Mouse (Mus musculus) midbrain, embryonic 14.5 days (tissue): ENCODE measurements around the gene Lman2l. TPM values are rescaled to one million over a fixed set of nuclear protein-coding genes. Genes with fewer than 3 reads are reported as not detected.

Source experiments
- ATAC-seq: fragments of 200-750 bp; cut with Nextera tagmentation; 2 replicates; pipeline ENCODE4 v1.8.0; 2017; ENCODE audit warnings: moderate number of reproducible peaks, moderate library complexity; ENCODE audit not compliant: low FRiP score, low TSS enrichment
- DNase-seq: peaks from one replicate; pipeline ENCODE4 v3.0.0-alpha.2; 2015
- H3K27ac ChIP-seq: fragments of 300-500 bp; sonication (generic); replicated peaks from 2 replicates; pipeline ENCODE4 v1.5.1; 2014; ENCODE audit warnings: mild to moderate bottlenecking, low read depth, low read length, moderate library complexity
- H3K27me3 ChIP-seq: fragments of 300-500 bp; sonication (generic); 2 replicates; pipeline ENCODE4 v1.6.1; 2014; ENCODE audit warnings: low read length, control low read depth, mixed read lengths; ENCODE audit not compliant: control insufficient read depth, insufficient read depth
- H3K36me3 ChIP-seq: fragments of 300-500 bp; sonication (generic); 2 replicates; pipeline ENCODE4 v1.6.1; 2014; ENCODE audit warnings: low read length, control low read depth; ENCODE audit not compliant: control insufficient read depth, insufficient read depth
- H3K4me1 ChIP-seq: fragments of 300-500 bp; sonication (generic); 2 replicates; pipeline ENCODE4 v1.6.1; 2014; ENCODE audit warnings: mild to moderate bottlenecking, antibody characterized with exemption, low read length, control low read depth; ENCODE audit not compliant: control insufficient read depth, insufficient read depth
- H3K4me2 ChIP-seq: fragments of 300-500 bp; sonication (generic); 2 replicates; pipeline ENCODE4 v1.6.1; 2014; ENCODE audit warnings: mild to moderate bottlenecking, low read length, moderate library complexity
- H3K4me3 ChIP-seq: fragments of 300-500 bp; sonication (generic); replicated peaks from 2 replicates; pipeline ENCODE4 v1.5.1; 2014; ENCODE audit warnings: low read depth, low read length
- H3K9ac ChIP-seq: fragments of 300-500 bp; sonication (generic); replicated peaks from 2 replicates; pipeline ENCODE4 v1.6.1; 2014; ENCODE audit warnings: mild to moderate bottlenecking, low read length, moderate library complexity
- H3K9me3 ChIP-seq: fragments of 300-500 bp; sonication (generic); 2 replicates; pipeline ENCODE4 v1.6.1; 2016; ENCODE audit warnings: low read length, control low read depth, mixed read lengths; ENCODE audit not compliant: control insufficient read depth
- WGBS: fragments of 180-500 bp; shearing (Covaris S2); extraction: QIAGEN DNeasy Blood & Tissue Kit; methylation state at CpG from one replicate; pipeline ENCODE4 v1.1.7; 2014; 5-methylcytosine and 5-hydroxymethylcytosine counted together
- polyA plus RNA-seq: library from polyadenylated mRNA; unstranded; fragments of >200 nt; fragmentation: Nextera tagmentation; extraction: Ambion mirVana; gene quantifications from 2 replicates; pipeline ENCODE4 v1.2.1, GENCODE M21; 2014

The Lman2l gene
- polyA plus RNA-seq, 1 experiment from 2014 or later, result 42.7 TPM

DNA sequence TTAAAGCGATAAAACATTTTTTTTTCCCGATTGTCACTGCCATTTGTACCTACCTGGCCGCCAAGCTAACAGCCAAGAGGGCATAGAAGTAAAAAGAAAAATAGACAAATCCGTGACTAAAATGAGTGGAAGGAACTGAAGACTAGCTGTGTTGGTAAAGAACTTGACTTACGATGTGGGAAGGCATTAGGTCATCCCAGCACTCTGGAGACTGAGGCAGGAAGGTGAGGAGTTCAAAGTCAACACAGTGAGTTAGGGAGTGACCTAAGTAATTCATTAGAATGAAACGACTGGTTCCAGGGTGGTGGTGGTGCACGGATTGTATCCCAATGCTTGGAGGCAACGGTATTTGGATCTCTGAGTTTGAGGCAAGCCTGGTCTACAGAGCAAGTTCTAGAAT is 437 bp upstream of the Lman2l start:
- 0 out of 2 replicates have a peak overlapping the region, but pooled peaks have one; percentile 9 for H3K9ac ChIP-seq
- no peak; the same call in 1 of the 2 replicates for ATAC-seq
- peak overlapping the region; percentile 68 for H3K27ac ChIP-seq
- no peaks in the 10 kb centered on the region for H3K27me3 ChIP-seq
- peaks cover 10% of the 10 kb centered on the region; the same call in 1 of the 2 replicates for H3K4me1 ChIP-seq
- DNase-seq, result no peak
- 44% methylated on average over 8 of the region's 8 CpGs for WGBS
- H3K4me2 ChIP-seq, result peak overlapping the region; percentile 40
- peak overlapping the region; percentile 76 for H3K4me3 ChIP-seq
- H3K9me3 ChIP-seq, result no peaks in the 10 kb centered on the region
- H3K36me3 ChIP-seq, result peaks cover 13% of the 10 kb centered on the region

DNA sequence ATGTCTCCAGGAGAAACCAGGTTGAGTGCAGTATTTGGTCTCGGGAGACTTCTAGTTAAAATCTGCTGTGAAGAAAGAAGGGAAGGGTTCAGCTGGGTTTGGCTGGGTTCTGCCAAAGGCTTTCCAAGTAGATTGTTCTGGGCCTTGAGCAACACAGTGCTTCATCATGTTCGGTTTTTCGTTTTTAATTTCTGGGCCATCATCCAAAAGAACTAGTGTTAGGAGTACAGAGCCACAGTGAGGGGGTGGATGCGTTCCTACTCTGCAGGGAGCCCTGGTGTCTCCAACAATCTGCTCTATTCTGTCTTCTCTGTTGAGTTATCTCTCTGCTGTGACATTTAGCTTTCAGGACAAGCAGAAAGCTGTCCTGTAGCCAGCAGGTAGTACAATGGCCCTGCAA is 4.0 kb downstream of the Lman2l start:
- Histone ChIP-seq H3K27me3 (no peaks in the 10 kb centered on the region), H3K9ac (no peak overlapping the region), H3K4me3 (no peak overlapping the region), H3K9me3 (no peaks in the 10 kb centered on the region), H3K4me1 (peaks cover 10% of the 10 kb centered on the region; the same call in 1 of the 2 replicates), H3K36me3 (peaks cover 48% of the 10 kb centered on the region), H3K27ac (no peak overlapping the region), H3K4me2 (no peak overlapping the region)
- DNase-seq (no peak), ATAC-seq (no peak)
- WGBS, result 91% methylated on average over 4 of the region's 4 CpGs

DNA sequence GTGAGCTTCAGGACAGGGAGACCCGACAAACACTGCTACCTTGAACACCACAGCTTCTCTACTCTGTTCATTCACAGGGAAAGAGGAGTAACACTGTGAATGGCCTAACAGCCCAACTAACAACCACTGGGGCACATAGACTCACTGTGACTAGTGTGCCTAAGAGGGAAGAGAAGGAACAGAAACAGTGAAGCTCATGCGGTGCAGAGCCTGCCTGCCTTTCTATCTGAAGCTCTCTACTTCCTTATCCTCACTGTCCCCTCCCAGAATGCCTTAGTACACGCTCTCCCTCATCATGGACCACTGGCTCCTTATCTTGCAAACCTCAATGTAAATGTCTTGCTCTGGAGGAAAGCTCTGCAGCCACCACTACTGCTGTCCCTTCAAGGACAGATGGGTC is 7.8 kb downstream of the Lman2l start:
- Histone ChIP-seq H3K4me2 (no peak overlapping the region), H3K27ac (no peak overlapping the region), H3K9me3 (no peaks in the 10 kb centered on the region), H3K36me3 (peaks cover 81% of the 10 kb centered on the region), H3K4me1 (no peaks in the 10 kb centered on the region), H3K27me3 (no peaks in the 10 kb centered on the region), H3K9ac (no peak overlapping the region), H3K4me3 (no peak overlapping the region)
- ATAC-seq, result no peak
- WGBS, result 98% methylated on average over 3 of the region's 3 CpGs
- no peak for DNase-seq

DNA sequence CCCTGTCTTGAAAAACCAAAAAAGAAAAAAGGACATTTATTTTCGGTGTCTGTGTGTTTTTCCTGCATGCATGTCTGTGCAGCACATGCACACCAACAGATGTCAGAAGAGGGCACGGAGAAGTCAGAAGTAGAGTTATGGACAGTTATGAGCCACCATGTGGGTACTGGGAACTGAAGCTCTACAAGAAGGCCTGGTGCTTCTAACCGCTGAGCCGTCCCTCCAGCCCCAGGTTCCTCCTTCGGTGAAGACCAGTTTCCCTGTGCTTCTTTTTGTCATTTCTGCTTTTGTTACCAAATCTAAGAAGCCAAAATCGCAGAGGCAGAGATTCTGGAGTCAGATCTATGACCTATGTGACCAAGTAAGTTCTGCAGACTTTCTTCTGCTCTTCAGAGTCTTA is 8.6 kb downstream of the Lman2l start:
- no peaks in the 10 kb centered on the region for H3K4me1 ChIP-seq
- H3K9ac ChIP-seq, result no peak overlapping the region
- H3K4me2 ChIP-seq, result no peak overlapping the region
- H3K36me3 ChIP-seq, result peaks cover 83% of the 10 kb centered on the region
- WGBS, result 98% methylated on average over 6 of the region's 6 CpGs
- no peak overlapping the region for H3K27ac ChIP-seq
- no peak overlapping the region for H3K4me3 ChIP-seq
- DNase-seq (no peak), ATAC-seq (no peak)
- H3K9me3 ChIP-seq, result no peaks in the 10 kb centered on the region
- no peaks in the 10 kb centered on the region for H3K27me3 ChIP-seq

DNA sequence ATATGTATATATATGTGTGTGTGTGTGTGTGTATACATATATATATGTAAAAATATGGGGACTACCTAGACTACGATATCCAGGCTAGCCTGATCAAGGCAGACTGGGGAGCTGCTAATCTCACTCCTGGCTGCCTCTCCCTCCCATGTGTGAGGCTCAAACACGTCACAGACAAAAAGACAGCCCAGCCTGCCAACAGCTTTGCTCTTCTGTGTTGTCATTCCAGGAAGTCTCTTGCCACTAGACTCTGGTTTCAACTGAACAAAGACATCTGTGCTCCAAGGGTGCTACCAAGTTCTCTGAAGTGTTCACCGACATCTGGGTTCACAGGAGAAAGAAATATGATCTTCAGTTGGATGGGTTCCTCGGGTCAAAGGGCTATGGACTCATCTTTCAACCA is 10.0 kb downstream of the Lman2l start:
- Histone ChIP-seq H3K9me3 (no peaks in the 10 kb centered on the region), H3K4me2 (no peak overlapping the region), H3K27me3 (no peaks in the 10 kb centered on the region), H3K4me1 (no peaks in the 10 kb centered on the region), H3K4me3 (no peak overlapping the region), H3K9ac (no peak overlapping the region), H3K27ac (no peak overlapping the region), H3K36me3 (peaks cover 91% of the 10 kb centered on the region)
- ATAC-seq (no peak), DNase-seq (no peak)
- 87% methylated on average over 4 of the region's 4 CpGs for WGBS

DNA sequence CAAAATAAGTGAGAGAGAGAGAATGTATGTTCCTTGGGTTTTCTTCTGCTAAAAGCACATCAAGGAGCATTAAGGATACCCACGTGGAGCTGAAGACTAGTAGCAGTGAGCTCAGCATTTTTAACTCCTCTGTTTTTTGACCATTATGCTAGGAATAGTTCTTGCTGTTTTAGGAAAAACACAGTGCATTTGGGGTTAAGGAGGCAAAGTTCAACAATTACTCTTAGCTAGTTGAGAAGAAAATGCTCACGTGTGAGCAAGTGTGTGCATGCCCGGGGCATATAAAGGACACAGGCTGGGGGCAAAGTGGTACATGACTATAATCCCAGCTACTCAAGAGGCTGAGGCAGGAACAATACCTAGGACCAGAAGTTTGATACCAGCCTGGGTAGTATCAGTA is 11.5 kb downstream of the Lman2l start:
- 93% methylated on average over 3 of the region's 3 CpGs for WGBS

DNA sequence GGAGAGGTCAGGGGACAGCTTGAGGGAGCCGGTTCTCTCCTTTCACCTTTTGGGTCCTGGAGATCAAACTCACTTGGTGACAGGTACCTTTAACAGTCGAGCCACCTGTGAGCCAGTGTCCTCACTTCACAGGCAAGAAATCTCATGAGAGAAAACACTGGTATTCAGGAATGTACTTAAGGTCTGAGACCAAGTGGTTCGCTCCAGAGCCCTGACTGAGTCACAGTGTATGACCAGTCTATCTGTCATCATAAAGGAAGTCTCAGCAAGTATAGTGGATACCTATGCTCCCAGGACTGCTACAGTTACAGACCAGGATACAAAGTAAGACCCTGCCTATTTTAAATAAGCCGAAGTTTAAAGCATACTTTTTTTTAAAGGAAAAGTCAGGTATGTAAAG is 12.1 kb downstream of the Lman2l start:
- H3K27me3 ChIP-seq, result no peaks in the 10 kb centered on the region
- H3K4me3 ChIP-seq, result no peak overlapping the region
- H3K9ac ChIP-seq, result no peak overlapping the region
- ATAC-seq (no peak), DNase-seq (no peak)
- WGBS, result 93% methylated on average over 4 of the region's 4 CpGs
- H3K36me3 ChIP-seq, result peaks cover 91% of the 10 kb centered on the region
- no peaks in the 10 kb centered on the region for H3K9me3 ChIP-seq
- no peak overlapping the region for H3K4me2 ChIP-seq
- H3K27ac ChIP-seq, result no peak overlapping the region
- no peaks in the 10 kb centered on the region for H3K4me1 ChIP-seq

More for the DNA sequence above, 11.5 kb downstream of the Lman2l start:
- Histone ChIP-seq H3K27me3 (no peaks in the 10 kb centered on the region), H3K4me1 (no peaks in the 10 kb centered on the region), H3K9ac (no peak overlapping the region), H3K27ac (no peak overlapping the region), H3K36me3 (peaks cover 91% of the 10 kb centered on the region), H3K4me2 (no peak overlapping the region), H3K9me3 (no peaks in the 10 kb centered on the region), H3K4me3 (no peak overlapping the region)
- ATAC-seq, result no peak
- no peak for DNase-seq

DNA sequence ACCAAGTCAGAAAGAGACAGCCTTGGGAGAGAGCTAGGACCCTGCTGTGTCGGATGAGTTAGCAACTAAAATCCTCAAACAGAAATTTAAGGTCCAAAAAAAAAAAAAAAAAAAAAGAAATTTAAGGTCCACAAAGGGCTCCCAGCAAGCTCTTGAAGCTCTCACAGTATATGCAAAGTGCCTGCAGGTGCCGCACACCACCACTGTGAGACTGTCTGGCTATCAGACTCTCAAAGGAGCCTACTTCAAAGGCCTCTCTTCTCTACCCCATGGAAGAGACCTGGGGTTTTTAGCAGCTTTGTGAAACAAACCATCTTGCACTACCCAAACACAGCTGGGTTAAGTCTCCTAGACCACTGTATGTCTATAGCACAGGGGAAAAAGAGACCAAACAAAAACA is 15.6 kb downstream of the Lman2l start:
- peaks cover 92% of the 10 kb centered on the region for H3K36me3 ChIP-seq
- no peak overlapping the region for H3K9ac ChIP-seq
- H3K4me2 ChIP-seq, result no peak overlapping the region
- no peaks in the 10 kb centered on the region for H3K27me3 ChIP-seq
- H3K9me3 ChIP-seq, result no peaks in the 10 kb centered on the region
- WGBS, result 95% methylated on average over 2 of the region's 2 CpGs
- H3K4me3 ChIP-seq, result no peak overlapping the region
- no peaks in the 10 kb centered on the region for H3K4me1 ChIP-seq
- H3K27ac ChIP-seq, result no peak overlapping the region
- no peak for DNase-seq
- no peak for ATAC-seq

DNA sequence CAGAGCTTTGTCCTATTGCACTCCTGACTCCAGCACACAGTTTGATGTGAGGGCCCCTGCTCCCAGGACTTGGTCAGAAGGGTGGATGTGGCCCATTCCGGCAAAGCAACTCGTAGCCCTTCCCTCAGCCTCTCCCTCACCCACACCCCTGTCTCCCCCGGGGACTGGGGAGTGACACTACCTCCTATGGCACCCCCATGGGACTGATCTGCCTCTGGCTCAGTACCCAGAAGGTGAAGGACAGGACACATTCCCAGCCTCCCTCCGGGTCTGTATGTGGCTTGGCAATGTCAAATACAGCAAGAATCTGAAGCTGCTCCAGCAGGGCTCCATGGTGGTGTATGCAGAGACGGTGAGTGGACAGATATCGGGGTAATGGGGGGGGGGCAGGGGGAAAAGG is 40.5 kb downstream of the Lman2l start:
- H3K27ac ChIP-seq, result no peak overlapping the region
- H3K4me1 ChIP-seq, result peaks cover 15% of the 10 kb centered on the region
- H3K4me2 ChIP-seq, result no peak overlapping the region
- 88% methylated on average over 6 of the region's 6 CpGs for WGBS
- H3K4me3 ChIP-seq, result no peak overlapping the region
- DNase-seq, result no peak
- H3K9ac ChIP-seq, result no peak overlapping the region
- no peaks in the 10 kb centered on the region for H3K9me3 ChIP-seq
- ATAC-seq, result no peak
- H3K36me3 ChIP-seq, result no peaks in the 10 kb centered on the region
- H3K27me3 ChIP-seq, result no peaks in the 10 kb centered on the region
